Mouse (Mus musculus): ENCODE data around the gene Ntf3.

DNA sequence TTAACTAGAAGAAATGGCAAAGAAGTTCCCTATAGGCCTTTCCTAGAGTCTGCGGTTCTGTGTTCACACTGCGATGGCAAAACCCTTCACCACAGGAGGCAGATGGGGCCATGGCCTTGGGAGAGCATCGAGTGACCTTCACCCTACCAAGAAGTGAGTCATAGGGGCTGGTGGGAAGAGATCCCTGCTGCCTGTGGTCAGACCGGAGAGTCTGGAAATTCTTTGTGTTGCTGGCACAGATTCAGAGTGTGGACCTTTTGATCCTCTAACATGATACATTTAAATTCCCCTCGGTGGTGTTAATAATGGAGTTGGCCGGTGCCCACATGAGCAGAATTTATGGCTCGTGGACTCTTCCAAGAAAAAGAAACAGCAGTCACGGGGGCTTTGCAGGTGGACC is 49.5 kb downstream of the Ntf3 start:
- TF ChIP-seq CTCF (IDR thresholded peaks at IDR 0.05), result no peak
- no peak for TF ChIP-seq EP300 (IDR thresholded peaks at IDR 0.05)

Measured in lung, postnatal 0 days (tissue).